In genomic region chr2:179181366-179181765, GRCm38 (mm10) we compare ENCODE assay signal across 17 mouse cellular contexts.
DNase-seq lines count a peak whose midpoint lies in the region; TF ChIP-seq lines count a peak whose summit lies in the region.
"Had no signal": no experiment of that assay in that cellular context is flagged by ENCODE, and none has a peak within 500 bp of the region (broad histone marks: within the 10 kb centered on the region; RNA-seq: fewer than 3 reads in every experiment).

No protein-coding gene starts in this region.

- no peak for TF ChIP-seq POLR2A in heart, adult 2 months (IDR thresholded peaks at IDR 0.05; ENCODE audit: insufficient read depth, low read depth, low read length)

- TF ChIP-seq CTCF in heart, adult 2 months (IDR thresholded peaks at IDR 0.05), result no peak

- H3K27ac ChIP-seq in heart, adult 2 months, result no peak overlapping the region
- no peak overlapping the region for H3K27ac ChIP-seq in heart, embryonic 10.5 days

- DNase-seq in heart, adult 11 months, result peak; percentile 66
- no peak for DNase-seq in heart, adult 2 months
- peak; percentile 63 for DNase-seq in heart, embryonic 10.5 days (ENCODE audit: low spot score)
- DNase-seq in heart, postnatal 4 days, result no peak
- DNase-seq: adrenal gland, adult 2 months; adrenal gland, adult 8-10 months; adrenal gland, postnatal 10 days; adrenal gland, postnatal 14 days; adrenal gland, postnatal 25 days; adrenal gland, postnatal 36 days; B cell, adult 2 months; cerebellum, adult 11 months; cerebellum, adult 11-12 months; cerebellum, adult 18-20 months had no signal

- no peaks in the 10 kb centered on the region for H3K4me1 ChIP-seq in heart, adult 2 months (ENCODE audit: control insufficient read depth, insufficient read depth, low read length)
- no peaks in the 10 kb centered on the region for H3K4me1 ChIP-seq in heart, embryonic 10.5 days

- no peaks in the 10 kb centered on the region for H3K79me2 ChIP-seq in heart, adult 2 months (replicated peaks; ENCODE audit: control insufficient read depth, insufficient read depth, low read length)

- no peak overlapping the region for H3K4me3 ChIP-seq in heart, adult 2 months
- H3K4me3 ChIP-seq in heart, embryonic 10.5 days, result no peak overlapping the region

- H3K9me3 ChIP-seq in heart, embryonic 10.5 days, result no peaks in the 10 kb centered on the region

- H3K9ac ChIP-seq in heart, adult 2 months (ENCODE audit: low read depth, low read length), result no peak overlapping the region

- H3K36me3 ChIP-seq in heart, adult 2 months (ENCODE audit: control insufficient read depth, insufficient read depth, low read length), result no peaks in the 10 kb centered on the region
- H3K36me3 ChIP-seq in heart, embryonic 10.5 days, result no peaks in the 10 kb centered on the region
- H3K36me3 ChIP-seq: G1E had no signal

- H3K27me3 ChIP-seq in heart, adult 2 months (ENCODE audit: control insufficient read depth, insufficient read depth, low read length), result no peaks in the 10 kb centered on the region; the same call in 1 of the 2 replicates
- H3K27me3 ChIP-seq in heart, embryonic 10.5 days (ENCODE audit: insufficient read depth, poor library complexity, severe bottlenecking), result peaks cover 12% of the 10 kb centered on the region
- H3K27me3 ChIP-seq: CH12.LX, Patski had no signal

- intact Hi-C loops in heart, adult 2 months (cut with DNase I), result no loop called here

- WGBS in heart, adult 2 months, result 71% methylated on average over 3 of the region's 3 CpGs
- 72% methylated on average over 3 of the region's 3 CpGs for WGBS in heart, embryonic 10.5 days

- no peak for TF ChIP-seq EP300 in heart, adult 2 months (IDR thresholded peaks at IDR 0.05; ENCODE audit: insufficient read depth, low read depth, low read length)

Comparison
In these comparisons a context has a peak if more than half of its experiments do, and no peak if none do; other contexts are left out.
1. DNase-seq: peak in heart, adult 11 months (single experiment) and heart, embryonic 10.5 days (single experiment); none in heart, adult 2 months (0 of 2) and heart, postnatal 4 days (single experiment).